Mouse (Mus musculus) right cerebral cortex, adult 18-20 months (tissue): ENCODE measurements around the gene Sh3glb1.

Experiments
- DNase-seq: peaks from one replicate; pipeline ENCODE4 v3.0.0; 2022; ENCODE audit warnings: mixed read lengths

Gene Sh3glb1

GRCm38 (mm10) chr3:144714606-144715005 lies 5.5 kb downstream of the Sh3glb1 start:
- DNase-seq, result no peak

- DNase-seq, result no peak
Observed at GRCm38 (mm10) chr3:144714126-144714525, 6.0 kb downstream of the Sh3glb1 start.

GRCm38 (mm10) chr3:144711607-144712206 lies 8.4 kb downstream of the Sh3glb1 start:
- DNase-seq, result no peak

GRCm38 (mm10) chr3:144708612-144709011 lies 11.5 kb downstream of the Sh3glb1 start:
- DNase-seq, result no peak

- DNase-seq, result no peak
Observed at GRCm38 (mm10) chr3:144703959-144704358, 16.2 kb downstream of the Sh3glb1 start.

- DNase-seq, result no peak
Observed at GRCm38 (mm10) chr3:144698790-144699433, 21.2 kb downstream of the Sh3glb1 start.

GRCm38 (mm10) chr3:144697942-144698341 lies 22.2 kb downstream of the Sh3glb1 start:
- no peak for DNase-seq

- DNase-seq, result no peak
Observed at GRCm38 (mm10) chr3:144697154-144697553, 23.0 kb downstream of the Sh3glb1 start.

GRCm38 (mm10) chr3:144694941-144695340 lies 25.2 kb downstream of the Sh3glb1 start:
- no peak for DNase-seq

- DNase-seq, result no peak
Observed at GRCm38 (mm10) chr3:144694040-144694439, 26.1 kb downstream of the Sh3glb1 start.

GRCm38 (mm10) chr3:144692052-144692451 lies 28.1 kb downstream of the Sh3glb1 start:
- no peak for DNase-seq

- no peak for DNase-seq
Observed at GRCm38 (mm10) chr3:144689236-144689635, 30.9 kb downstream of the Sh3glb1 start.

- DNase-seq, result no peak
Observed at GRCm38 (mm10) chr3:144688284-144688683, 31.9 kb downstream of the Sh3glb1 start.

- DNase-seq, result no peak
Observed at GRCm38 (mm10) chr3:144687618-144688017, 32.5 kb downstream of the Sh3glb1 start.

- DNase-seq, result no peak
Observed at GRCm38 (mm10) chr3:144686146-144686545, 34.0 kb downstream of the Sh3glb1 start.

GRCm38 (mm10) chr3:144683136-144683814 lies 36.9 kb downstream of the Sh3glb1 start:
- DNase-seq, result no peak

GRCm38 (mm10) chr3:144681542-144681941 lies 38.6 kb downstream of the Sh3glb1 start:
- DNase-seq, result no peak

- no peak for DNase-seq
Observed at GRCm38 (mm10) chr3:144679701-144680159, 40.4 kb downstream of the Sh3glb1 start.

- DNase-seq, result no peak
Observed at GRCm38 (mm10) chr3:144679137-144679536, 41.0 kb downstream of the Sh3glb1 start.

- DNase-seq, result no peak
Observed at GRCm38 (mm10) chr3:144677751-144678150, 42.4 kb downstream of the Sh3glb1 start.

- no peak for DNase-seq
Observed at GRCm38 (mm10) chr3:144676249-144676648, 43.9 kb downstream of the Sh3glb1 start.

GRCm38 (mm10) chr3:144672016-144672415 lies 48.1 kb downstream of the Sh3glb1 start:
- DNase-seq, result no peak

- no peak for DNase-seq
Observed at GRCm38 (mm10) chr3:144669944-144670874, 49.9 kb downstream of the Sh3glb1 start.
